Mouse (Mus musculus): Measurements from ENCODE around the gene Ccr1l1.
"Not testable (repeated sequence)": the region's sequence is repeated elsewhere in the genome, so short reads cannot be mapped to it uniquely, and the experiment has no call there.

The Ccr1l1 gene

DNA sequence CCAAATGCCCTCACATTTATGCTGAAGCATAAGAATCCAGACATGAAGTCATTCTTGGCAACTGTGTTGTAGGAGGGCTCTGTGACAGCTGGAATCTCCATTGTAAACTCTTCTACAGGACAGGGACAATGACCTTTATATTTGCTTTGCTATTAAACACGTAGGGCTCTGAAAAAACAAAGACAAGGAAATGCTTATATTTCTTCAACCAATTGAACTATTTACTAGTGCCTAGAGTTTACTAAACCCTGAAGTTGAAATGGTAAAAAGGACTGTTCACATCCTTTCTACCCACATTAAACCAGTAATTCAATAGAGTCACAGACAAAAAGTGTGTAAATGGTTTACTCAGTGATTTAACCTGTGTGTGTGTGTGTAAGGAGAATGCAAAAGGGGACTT lies at the start of gene Ccr1l1:
Gene Ccr1l1, minus strand, starts transcription at position 101 of the 400 bp plus-strand sequence.
- DNase-seq: no peak

- no peak for DNase-seq
Measured at GRCm38 (mm10) chr9:124021672-124022071, 43.5 kb upstream of the Ccr1l1 start, which contains the start of gene Ccr3. Gene Ccr3 (plus strand): TSS chr9:124021972.

DNA sequence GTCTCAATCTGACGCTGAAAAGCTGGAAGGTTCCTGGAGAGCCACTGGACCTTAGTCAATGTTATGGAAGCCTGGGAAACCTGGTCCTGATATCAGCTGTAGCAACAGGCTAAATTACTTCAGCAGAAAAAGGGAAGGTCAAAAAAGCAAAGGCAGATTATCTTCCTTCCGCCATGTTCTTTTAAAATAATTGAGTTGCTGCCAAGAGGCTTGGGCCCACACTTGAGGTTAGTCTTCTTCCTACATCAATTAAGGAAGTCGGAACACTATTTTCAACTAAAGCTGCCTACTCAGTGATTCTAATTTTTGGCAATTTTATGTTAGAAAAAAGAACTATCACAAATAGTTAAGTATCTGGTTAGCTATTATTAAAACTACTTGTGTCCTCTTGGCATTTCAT lies 41.7 kb upstream of the Ccr1l1 start:
- no peak for DNase-seq

DNA sequence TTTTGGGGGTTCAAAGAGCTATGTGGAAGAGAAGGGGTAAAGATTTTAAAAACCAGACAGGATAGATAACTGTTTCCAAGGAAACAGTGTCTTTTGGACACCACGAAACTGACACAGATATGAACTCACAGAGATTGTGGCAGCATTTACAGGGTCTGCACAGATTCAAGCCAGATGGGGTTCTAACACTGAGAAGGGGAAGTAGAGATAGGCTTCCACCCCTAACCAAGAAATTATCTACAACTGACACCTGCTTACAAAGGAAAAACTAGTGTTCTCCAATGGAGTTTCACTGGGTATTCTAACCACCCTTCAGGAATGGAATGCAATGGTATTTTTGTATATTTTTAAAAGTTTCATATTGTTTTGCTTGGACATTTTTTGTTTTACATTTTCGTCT lies 37.8 kb upstream of the Ccr1l1 start:
- no peak for DNase-seq

GRCm38 (mm10) chr9:124014985-124015652 lies 36.9 kb upstream of the Ccr1l1 start:
- DNase-seq: no peak

DNA sequence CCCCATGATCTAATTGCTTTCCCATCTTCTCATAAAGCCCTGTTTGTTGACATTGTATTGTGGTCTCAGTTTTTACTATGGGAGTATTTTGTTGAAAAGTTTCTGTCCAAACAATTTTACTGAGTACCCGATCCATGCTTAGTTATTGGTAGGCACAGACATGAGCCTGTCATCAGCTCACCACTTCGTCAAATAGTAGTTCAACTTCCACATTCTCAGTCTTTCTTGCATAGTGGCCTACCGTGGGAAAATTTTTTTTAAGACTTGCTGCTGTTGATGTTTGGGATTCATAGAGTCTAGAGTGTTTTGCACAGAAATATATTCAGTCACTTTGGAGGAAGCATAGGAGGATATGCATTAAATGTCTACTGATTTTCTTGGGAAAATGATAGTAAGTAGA lies 35.1 kb upstream of the Ccr1l1 start:
- no peak for DNase-seq

DNA sequence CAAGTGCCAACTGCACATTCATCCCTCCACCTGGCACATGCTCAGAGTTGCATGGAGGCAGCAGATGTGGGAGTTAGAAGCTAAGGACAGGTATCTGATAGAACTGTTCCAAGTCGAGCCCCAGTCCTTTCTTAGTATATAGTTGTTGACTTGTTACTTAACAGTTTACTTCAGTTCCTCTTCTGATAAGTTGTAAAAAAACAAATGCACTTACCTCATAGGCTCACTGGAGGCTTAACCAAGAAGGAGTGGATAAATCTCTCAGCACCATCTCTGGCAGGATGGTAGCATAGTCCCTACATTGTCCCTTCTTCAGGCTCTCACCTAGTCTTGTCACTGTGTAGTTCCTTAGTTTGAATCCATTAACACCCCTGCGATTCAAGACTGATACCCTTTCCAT lies 34.5 kb upstream of the Ccr1l1 start:
- DNase-seq: no peak

DNA sequence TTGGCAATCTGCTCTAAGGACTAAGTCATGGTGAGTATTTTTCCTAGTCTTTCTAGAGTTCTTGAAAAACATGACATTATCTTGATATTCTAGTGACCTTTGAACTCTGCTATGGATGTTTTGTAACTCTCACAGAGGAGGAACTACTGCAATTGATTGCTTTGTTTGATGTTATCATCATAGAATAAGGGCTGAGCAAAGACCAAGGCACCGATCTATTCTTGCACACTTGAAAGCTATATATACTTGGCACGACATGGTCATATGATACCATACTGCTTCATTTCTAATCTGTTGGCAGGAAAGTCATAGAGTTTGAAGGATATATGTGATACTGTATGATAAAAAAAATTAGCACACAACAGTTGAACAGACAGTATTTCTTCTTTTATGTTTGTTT lies 21.6 kb upstream of the Ccr1l1 start:
- DNase-seq: no peak

GRCm38 (mm10) chr9:123997719-123998118 lies 19.5 kb upstream of the Ccr1l1 start:
- DNase-seq: no peak

DNA sequence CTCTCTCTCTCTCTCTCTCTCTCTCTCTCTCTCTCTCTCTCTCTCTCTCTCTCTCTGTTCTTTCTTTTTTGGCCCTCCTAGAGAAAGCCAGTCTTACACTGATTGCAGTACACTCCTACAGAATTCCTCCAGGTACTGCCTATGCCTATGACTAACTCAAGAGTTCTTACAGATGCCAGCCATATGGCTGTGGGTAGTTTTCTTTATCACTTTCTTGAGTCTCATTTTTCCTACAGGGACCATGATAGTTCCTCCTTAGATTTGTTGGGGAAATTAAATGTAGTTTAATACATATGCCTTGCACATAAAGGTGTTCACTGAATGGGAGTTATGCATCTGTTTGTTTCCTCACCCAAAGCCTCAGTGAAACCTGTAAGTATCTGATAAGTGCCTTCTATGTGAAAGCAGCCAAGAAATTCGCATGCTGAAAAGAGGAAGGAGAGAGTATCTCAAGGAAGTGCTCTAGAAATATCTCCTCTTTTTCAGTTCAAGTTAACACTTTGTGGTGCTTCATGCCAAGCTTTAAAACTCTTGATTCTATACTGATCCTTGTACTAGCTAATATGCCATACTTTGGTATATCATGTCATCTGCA lies 13.2 kb upstream of the Ccr1l1 start:
- no peak for DNase-seq

DNA sequence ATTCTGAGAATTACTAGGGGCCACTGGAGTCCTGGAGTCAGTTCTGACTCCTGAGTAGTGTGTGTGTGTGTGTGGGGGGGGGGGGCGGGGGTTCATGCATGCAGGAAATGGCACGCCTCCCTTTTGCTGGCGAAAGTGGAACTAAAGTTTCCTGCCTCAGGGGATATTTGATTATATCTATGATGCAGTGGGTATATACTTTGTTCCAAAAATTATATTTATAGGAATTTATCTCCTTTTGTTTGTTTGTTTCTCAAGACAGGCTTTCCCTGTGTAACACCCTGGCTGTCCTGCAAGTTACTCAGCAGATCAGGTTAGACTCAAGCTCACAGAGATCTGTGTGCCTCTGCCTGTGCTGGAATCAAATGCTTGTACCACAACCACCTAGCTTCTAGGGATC lies 11.5 kb upstream of the Ccr1l1 start:
- no peak for DNase-seq

DNA sequence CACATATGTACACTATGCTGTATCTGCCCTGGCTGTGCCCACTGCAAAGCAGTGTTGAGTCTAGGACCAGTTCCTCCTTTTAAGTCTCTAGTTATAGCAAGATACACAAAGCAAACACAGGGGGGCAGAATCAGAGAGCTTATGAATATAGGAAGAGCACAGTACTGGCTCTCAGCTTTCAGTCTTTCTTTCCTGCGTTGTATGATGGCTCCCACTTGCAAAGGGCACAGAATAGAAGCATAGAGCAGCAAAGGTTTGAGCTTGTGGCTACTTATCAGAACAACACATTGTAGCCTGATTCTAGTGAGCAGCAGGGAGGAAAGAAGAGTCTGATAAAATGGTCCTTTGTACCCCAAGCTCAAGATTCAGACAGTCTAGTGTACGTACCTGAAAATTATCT lies 8.0 kb upstream of the Ccr1l1 start:
- DNase-seq: no peak

GRCm38 (mm10) chr9:123984943-123985342 lies 6.7 kb upstream of the Ccr1l1 start:
- no peak for DNase-seq

- no peak for DNase-seq
Measured at GRCm38 (mm10) chr9:123982720-123983119, 4.5 kb upstream of the Ccr1l1 start.

DNA sequence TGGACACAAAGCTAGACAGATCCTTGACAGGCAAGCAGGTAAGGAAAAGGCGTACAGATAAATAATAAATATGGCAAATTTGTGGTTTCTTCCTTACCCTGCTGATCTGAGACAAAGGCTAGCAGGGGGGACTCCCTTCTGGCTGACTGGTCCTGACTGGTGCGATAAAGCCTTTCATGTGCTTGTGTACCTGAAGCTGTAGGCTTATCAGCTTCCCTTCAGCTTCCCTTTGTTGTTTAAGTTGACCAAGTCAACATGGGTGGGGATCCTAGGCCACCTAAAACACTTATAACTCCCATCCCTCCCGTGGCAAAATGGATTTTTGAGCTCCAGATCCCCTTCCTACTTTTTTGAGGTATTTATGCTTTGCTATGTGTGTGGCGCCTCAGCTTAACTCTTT lies 3.7 kb upstream of the Ccr1l1 start:
- no peak for DNase-seq

- not testable (repeated sequence) for DNase-seq
Measured at GRCm38 (mm10) chr9:123980858-123981475, 2.8 kb upstream of the Ccr1l1 start.

DNA sequence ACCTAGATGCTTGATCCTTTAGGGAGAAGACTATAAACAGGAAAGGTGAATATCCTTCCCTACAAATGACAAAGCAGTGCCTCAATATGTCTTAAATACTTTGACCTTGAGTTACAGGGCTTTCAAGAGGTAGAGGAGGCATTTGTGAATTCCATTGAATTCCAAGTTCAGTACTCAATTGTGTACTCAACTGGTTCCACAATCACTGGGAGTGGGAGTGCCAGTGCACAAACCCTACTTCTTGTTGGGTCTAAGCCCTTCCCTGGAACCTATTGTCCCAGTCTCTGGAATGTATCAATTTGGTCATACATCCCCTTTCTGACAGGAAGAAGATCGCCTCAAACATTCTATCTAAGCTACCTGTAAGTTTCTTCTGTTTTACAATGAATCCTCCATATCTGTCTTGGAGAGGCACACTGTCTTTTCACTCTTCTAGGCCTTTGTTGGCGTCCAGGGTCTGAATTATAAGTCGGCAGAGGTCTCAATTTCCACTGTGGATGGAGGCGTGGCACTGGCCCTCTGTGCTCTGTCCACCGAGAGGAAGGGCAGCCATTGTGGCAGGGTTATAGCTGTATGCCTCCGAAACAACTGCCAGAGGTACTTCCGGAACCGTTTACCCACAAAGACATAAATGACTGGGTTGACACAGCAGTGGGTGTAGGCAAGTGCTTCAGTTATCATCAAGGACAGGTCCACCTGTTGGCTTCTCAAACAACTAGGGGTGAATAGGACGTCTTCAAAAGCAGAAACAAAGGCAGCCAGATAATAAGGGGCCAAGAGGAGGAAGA lies 1.1 kb downstream of the Ccr1l1 start:
- no peak for DNase-seq

- no peak for DNase-seq
Measured at GRCm38 (mm10) chr9:123975630-123976029, 2.6 kb downstream of the Ccr1l1 start.

DNA sequence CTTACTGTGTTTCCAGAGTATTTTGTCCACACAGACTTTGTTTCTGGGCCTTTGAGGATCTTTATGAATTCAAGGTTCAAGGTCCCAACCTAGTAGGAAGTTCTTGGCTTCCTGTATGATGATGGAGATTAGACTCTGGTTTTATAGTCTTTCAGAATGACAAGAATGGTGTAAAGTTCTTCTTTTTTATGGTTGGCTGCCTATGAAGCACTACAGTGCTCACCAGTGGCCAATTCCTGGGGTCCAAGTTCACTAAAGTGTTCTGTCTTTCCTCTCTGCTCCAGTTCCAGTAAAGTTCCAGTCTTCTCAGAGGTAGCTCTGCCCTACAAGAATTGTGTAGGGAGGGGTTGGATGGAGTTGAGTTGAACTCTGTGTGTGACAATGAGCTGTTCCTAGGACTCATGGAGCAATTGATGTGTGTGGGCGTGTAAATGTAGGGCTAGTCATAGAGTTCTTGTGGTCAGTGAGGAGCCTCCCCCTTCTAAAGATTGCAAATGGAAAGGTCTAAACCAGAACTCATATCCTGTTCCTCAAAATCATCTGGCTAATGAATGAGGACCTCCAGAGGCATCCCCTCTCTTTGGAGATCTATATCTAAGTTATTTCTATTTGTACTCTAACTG lies 9.8 kb downstream of the Ccr1l1 start, which contains the start of gene Ccr1:
Gene Ccr1, minus strand, starts transcription at position 403 of the 623 bp plus-strand sequence.
- peak; percentile 24 to 49 for DNase-seq

DNA sequence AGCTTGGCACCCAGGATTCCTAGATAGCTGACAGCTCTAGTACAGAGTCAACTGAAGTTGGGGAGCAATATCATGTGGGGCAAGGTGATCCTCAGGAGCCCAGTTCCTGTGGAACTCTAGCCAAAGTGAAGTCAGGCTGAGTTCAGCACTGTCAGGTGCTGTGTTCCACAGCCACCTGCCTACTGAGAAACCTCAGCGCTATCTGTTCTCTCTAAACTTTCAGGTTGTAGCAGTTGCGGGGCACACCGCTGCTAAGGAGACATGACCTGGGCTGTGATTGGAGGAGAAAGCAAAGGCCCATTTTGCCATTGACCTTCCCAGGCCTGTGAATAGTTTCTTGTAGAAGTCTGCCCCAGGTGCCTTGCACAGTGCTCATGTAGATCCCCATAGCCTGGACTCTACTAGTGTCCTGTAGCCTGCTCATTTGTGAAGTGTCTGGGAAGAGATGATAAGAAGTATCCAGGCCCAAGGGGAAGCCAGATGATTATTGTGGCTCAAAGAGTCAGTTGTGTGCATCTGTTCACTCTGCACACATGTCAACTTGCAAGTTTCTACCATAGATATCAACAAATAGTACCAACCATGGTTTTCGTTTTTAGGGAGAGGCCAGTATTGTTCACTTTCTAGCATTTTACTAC lies 11.2 kb downstream of the Ccr1l1 start:
- not testable (repeated sequence) for DNase-seq

DNA sequence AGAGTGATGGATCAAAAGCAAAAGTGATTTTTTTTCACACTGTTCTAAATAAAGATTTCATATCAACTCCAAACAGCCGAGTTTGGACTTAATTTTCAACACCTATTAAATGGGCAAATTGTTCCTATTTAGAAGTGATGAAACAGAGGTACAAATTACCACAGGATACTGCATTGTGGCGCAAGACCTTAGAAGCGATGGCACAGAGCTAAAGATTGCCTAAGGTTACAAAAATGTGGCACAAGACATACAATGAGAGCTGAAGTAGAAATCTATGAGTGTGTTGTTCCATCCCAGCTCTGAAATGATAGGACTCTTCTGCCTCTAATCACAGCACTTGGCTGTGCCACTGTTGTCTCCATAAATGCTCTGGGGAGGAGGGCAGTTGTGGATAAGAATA lies 13.4 kb downstream of the Ccr1l1 start:
- DNase-seq: no peak

GRCm38 (mm10) chr9:123960161-123960560 lies 18.0 kb downstream of the Ccr1l1 start:
- no peak for DNase-seq
